Mouse (Mus musculus): ENCODE measurements around the gene Man1b1. TPM values are rescaled to one million over a fixed set of nuclear protein-coding genes. Genes with fewer than 3 reads are reported as not detected.
A peak's percentile ranks its signal among the peaks of the same experiment; 100 is the strongest.

Man1b1 gene
- polyA plus RNA-seq, 1 experiment: 20.5 TPM

DNA sequence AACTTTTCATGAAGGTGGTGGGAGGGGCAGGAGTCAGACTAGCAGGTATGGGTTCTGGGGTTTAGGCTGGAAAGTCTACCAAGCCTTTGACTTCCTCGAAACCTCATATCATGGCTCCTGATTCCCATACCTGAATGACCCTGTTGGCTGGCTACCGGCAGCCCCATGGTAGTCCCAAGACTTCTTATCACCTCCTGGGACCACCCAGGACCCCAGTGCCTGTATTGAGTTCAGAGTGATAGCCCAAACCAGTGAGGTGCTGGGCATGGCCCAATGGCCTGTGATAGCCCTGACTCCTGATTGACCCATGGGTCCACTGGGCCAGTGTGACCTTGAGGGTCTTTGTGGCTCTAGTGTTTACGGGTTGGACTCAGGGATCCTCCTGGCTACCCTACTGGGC is 18.6 kb downstream of the Man1b1 start:
- H3K36me3 ChIP-seq (ENCODE audit: control insufficient read depth, insufficient read depth, low read length): peaks cover 64% of the 10 kb centered on the region
- 94% methylated on average over 3 of the region's 3 CpGs for WGBS
- H3K4me3 ChIP-seq (ENCODE audit: low read depth, low read length): no peak overlapping the region

DNA sequence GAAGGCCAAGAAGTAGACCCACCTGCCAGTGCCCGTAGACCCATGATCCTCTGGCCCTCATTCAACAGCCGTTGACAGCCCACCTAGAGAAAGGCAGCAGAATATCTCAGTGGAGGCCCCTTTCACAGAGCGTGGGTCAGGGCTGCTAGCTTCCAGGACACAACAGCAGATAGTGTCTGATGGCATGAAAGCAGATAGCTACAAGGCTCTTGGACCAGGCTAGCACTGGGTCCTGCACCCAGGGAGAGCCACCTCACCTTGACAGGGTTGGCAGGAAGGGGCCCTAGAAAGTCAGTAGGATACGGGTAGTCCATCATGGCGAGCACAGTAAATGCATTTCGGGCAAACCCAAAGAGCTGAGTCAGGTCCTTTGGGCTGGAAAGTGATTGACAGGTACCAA is 22.1 kb downstream of the Man1b1 start:
- WGBS: 84% methylated on average over 6 of the region's 6 CpGs
- H3K4me3 ChIP-seq (ENCODE audit: low read depth, low read length): no peak overlapping the region
- TF ChIP-seq CTCF (IDR thresholded peaks at IDR 0.05; ENCODE audit: extremely low read depth, insufficient read length, insufficient replicate concordance, low read depth, low read length) (no peak), POLR2A (IDR thresholded peaks at IDR 0.05; ENCODE audit: low read depth, low read length) (no peak)
- H3K36me3 ChIP-seq (ENCODE audit: control insufficient read depth, insufficient read depth, low read length): peaks cover 35% of the 10 kb centered on the region
- no peak overlapping the region for H3K27ac ChIP-seq (ENCODE audit: insufficient read depth, low read depth, low read length)
- H3K27me3 ChIP-seq (ENCODE audit: control insufficient read depth, insufficient read depth, low read length): no peaks in the 10 kb centered on the region
- peaks cover 12% of the 10 kb centered on the region for H3K4me1 ChIP-seq (ENCODE audit: control insufficient read depth, insufficient read depth, insufficient read length, low read length)

More for the DNA sequence above, 18.6 kb downstream of the Man1b1 start:
- TF ChIP-seq CTCF (IDR thresholded peaks at IDR 0.05; ENCODE audit: extremely low read depth, insufficient read length, insufficient replicate concordance, low read depth, low read length): no peak
- no peak for TF ChIP-seq POLR2A (IDR thresholded peaks at IDR 0.05; ENCODE audit: low read depth, low read length)
- H3K4me1 ChIP-seq (ENCODE audit: control insufficient read depth, insufficient read depth, insufficient read length, low read length): peaks cover 5% of the 10 kb centered on the region
- no peaks in the 10 kb centered on the region for H3K27me3 ChIP-seq (ENCODE audit: control insufficient read depth, insufficient read depth, low read length)
- H3K27ac ChIP-seq (ENCODE audit: insufficient read depth, low read depth, low read length): no peak overlapping the region

DNA sequence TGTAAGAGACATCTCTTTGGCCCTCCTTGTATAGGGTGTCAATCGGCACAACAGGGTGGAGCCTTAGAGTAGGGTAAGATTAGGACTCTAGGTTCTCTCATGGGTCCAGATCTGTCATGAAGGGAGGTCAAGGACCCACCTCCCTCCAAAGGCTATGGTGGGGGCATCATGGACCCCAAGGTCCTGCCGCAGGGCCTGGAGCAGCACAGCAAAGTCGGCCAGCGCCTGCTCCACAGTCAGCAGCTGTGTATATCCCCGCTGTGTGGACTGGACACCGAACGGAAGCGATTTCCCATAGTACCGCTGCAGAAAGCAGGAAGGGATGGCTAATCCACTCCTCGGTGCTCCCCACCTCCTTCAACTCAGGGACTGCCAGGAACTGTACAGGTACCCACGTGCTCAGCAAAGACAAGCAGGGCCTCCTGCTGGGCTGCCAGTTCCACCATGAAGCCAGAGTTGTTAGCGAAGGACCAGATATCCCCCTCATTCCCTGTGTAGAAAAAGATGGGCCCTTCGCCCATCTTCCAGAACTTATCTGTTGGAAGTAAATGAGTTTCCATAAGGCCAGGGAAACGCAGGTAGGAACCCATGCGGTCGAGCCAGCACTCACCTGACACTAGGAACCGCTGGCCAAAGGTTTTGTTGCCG is 23.4 kb downstream of the Man1b1 start:
- H3K4me3 ChIP-seq (ENCODE audit: low read depth, low read length): peak overlapping the region; percentile 64
- H3K27me3 ChIP-seq (ENCODE audit: control insufficient read depth, insufficient read depth, low read length): no peaks in the 10 kb centered on the region
- WGBS: 33% methylated on average over 18 of the region's 18 CpGs
- H3K36me3 ChIP-seq (ENCODE audit: control insufficient read depth, insufficient read depth, low read length): peaks cover 25% of the 10 kb centered on the region
- peaks cover 12% of the 10 kb centered on the region for H3K4me1 ChIP-seq (ENCODE audit: control insufficient read depth, insufficient read depth, insufficient read length, low read length)
- H3K27ac ChIP-seq (ENCODE audit: insufficient read depth, low read depth, low read length): no peak overlapping the region
- TF ChIP-seq POLR2A (IDR thresholded peaks at IDR 0.05; ENCODE audit: low read depth, low read length) (no peak), CTCF (IDR thresholded peaks at IDR 0.05; ENCODE audit: extremely low read depth, insufficient read length, insufficient replicate concordance, low read depth, low read length) (no peak)

DNA sequence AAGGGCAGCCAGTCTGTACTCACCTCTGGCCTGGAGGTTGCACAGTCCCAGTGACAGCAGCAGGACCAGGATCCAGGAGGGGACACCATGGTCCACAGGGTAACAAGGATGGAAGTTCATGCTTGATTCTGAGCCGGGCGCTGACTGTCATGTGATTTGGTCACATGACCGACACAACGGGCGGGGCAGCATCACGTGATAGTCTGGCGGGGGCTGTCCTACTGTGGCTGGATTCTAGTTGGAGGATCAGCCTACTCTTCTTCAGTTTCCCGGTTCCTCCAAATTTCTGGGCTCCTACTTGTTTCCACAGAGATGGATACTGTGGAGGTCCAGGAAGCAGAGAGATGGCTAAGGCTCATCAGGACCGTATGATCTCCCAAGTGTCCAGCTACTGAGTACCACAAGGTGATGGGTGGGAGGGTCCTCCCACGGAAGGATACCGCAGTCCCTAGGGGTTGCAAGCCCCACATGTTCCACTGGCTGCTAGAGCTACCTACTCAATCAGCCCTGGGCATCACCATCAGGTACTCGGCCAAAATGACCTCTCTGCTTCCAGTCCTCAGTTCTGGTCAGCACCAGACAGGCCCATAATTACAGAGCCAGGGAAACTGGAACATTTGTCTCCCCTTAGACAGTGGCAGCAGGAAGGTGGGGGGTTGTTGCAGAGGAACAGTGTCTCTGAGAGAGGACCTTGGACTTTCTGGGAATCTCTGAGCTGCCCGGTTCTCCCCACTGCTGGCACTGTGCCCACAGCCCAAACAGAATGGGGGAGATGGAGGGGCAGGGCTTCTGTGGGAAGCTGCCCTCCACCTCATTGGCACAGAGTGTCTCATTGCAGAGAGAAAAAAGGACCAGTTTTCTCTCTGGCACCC is 24.3 kb downstream of the Man1b1 start, which contains the start of gene Dpp7:
Gene Dpp7 (minus strand): TSS at position 152 of the 872 bp plus-strand sequence.
- Histone ChIP-seq H3K36me3 (ENCODE audit: control insufficient read depth, insufficient read depth, low read length) (peaks cover 25% of the 10 kb centered on the region), H3K27me3 (ENCODE audit: control insufficient read depth, insufficient read depth, low read length) (no peaks in the 10 kb centered on the region), H3K4me3 (ENCODE audit: low read depth, low read length) (peak within 1 kb of the TSS; percentile 64), H3K27ac (ENCODE audit: insufficient read depth, low read depth, low read length) (no peak within 1 kb of the TSS), H3K4me1 (ENCODE audit: control insufficient read depth, insufficient read depth, insufficient read length, low read length) (peaks cover 12% of the 10 kb centered on the region)
- no peak for TF ChIP-seq POLR2A (IDR thresholded peaks at IDR 0.05; ENCODE audit: low read depth, low read length)
- TF ChIP-seq CTCF (IDR thresholded peaks at IDR 0.05; ENCODE audit: extremely low read depth, insufficient read length, insufficient replicate concordance, low read depth, low read length): no peak
- 3% methylated on average over 13 of the region's 13 CpGs for WGBS

DNA sequence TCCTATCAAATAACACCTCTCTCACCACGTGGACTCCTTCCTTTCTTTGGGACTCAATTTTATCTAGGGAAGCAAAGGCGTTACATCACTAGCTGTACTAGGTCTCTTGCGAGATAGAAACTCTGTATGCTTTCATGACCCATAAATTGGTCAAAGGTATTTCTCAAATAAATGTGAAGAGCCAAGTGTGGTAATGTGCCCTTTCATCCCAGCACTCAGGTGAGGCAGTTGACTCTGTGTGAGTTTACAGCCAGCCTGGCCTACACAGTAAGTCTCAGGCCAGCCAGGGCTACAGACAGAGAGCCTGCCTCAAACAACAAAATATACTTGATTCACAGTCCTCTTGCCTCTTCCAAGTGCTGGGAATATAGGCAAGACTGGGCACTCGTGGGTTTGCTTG is 27.7 kb downstream of the Man1b1 start:
- Histone ChIP-seq H3K36me3 (ENCODE audit: control insufficient read depth, insufficient read depth, low read length) (peaks cover 24% of the 10 kb centered on the region), H3K27me3 (ENCODE audit: control insufficient read depth, insufficient read depth, low read length) (no peaks in the 10 kb centered on the region), H3K4me1 (ENCODE audit: control insufficient read depth, insufficient read depth, insufficient read length, low read length) (peaks cover 32% of the 10 kb centered on the region), H3K4me3 (ENCODE audit: low read depth, low read length) (no peak overlapping the region), H3K27ac (ENCODE audit: insufficient read depth, low read depth, low read length) (no peak overlapping the region)
- no peak for TF ChIP-seq POLR2A (IDR thresholded peaks at IDR 0.05; ENCODE audit: low read depth, low read length)
- no peak for TF ChIP-seq CTCF (IDR thresholded peaks at IDR 0.05; ENCODE audit: extremely low read depth, insufficient read length, insufficient replicate concordance, low read depth, low read length)
- WGBS: 63% methylated on average over 4 of the region's 4 CpGs

DNA sequence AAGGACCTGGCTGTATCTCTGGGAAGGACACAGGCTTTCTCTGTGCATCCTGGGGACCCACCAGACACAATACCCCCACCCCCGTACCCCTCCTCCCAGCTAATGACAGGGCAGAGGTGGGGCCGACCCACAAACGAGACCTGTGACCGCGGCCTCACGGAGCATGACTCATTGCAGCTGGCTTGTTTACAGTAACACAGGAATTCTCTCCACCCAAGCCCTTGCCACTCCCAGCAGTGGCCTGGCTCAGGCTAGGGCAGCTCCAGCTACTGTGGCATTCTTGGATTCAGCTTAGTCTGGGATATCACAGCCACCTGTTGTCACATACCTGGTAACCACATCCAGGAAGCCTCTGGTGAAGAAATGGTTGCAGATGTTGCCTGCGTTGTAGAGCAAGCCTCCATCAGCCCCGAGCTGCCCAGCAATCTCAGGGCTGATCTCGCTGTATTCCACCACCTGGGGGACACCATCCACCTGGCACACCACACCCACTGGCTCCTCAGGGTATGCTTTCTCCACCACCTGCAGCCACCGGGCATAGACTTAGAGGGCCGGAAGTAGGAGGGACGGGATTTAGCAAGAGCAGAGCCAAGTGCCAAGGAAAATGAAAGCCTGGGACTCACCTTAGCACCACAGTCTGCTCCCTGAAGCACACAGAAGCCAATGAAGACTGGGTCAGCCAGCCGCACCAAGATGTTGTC is 31.5 kb downstream of the Man1b1 start:
- Histone ChIP-seq H3K36me3 (ENCODE audit: control insufficient read depth, insufficient read depth, low read length) (peaks cover 24% of the 10 kb centered on the region), H3K4me3 (ENCODE audit: low read depth, low read length) (peak overlapping the region; percentile 91), H3K27ac (ENCODE audit: insufficient read depth, low read depth, low read length) (peak overlapping the region; percentile 89), H3K4me1 (ENCODE audit: control insufficient read depth, insufficient read depth, insufficient read length, low read length) (peaks cover 26% of the 10 kb centered on the region), H3K27me3 (ENCODE audit: control insufficient read depth, insufficient read depth, low read length) (no peaks in the 10 kb centered on the region)
- TF ChIP-seq POLR2A (IDR thresholded peaks at IDR 0.05; ENCODE audit: low read depth, low read length) (no peak), CTCF (IDR thresholded peaks at IDR 0.05; ENCODE audit: extremely low read depth, insufficient read length, insufficient replicate concordance, low read depth, low read length) (no peak)
- 22% methylated on average over 13 of the region's 13 CpGs for WGBS
